Mouse (Mus musculus) spleen, adult 12 weeks (tissue): ENCODE measurements around the gene Angptl8.
"Not testable (repeated sequence)": the region's sequence is repeated elsewhere in the genome, so short reads cannot be mapped to it uniquely, and the experiment has no call there.

Source experiments
- DNase-seq: peaks from one replicate; pipeline ENCODE4 v3.0.0; 2022; ENCODE audit warnings: low spot score

Gene Angptl8

GRCm38 (mm10) chr9:21849691-21850677 lies 14.7 kb downstream of the Angptl8 start:
- DNase-seq, result no peak

- DNase-seq, result no peak
These were observed 15.8 kb downstream of the Angptl8 start for GRCm38 (mm10) chr9:21851084-21851483.

- peak; percentile 62 for DNase-seq
These were observed 17.1 kb downstream of the Angptl8 start, which contains the start of gene Dock6 for GRCm38 (mm10) chr9:21852128-21853091. TSS of gene Dock6 (minus strand) at chr9:21852635.

- no peak for DNase-seq
These were observed 18.7 kb downstream of the Angptl8 start for GRCm38 (mm10) chr9:21853961-21854360.

GRCm38 (mm10) chr9:21854894-21855293 lies 19.6 kb downstream of the Angptl8 start:
- DNase-seq, result no peak

- no peak for DNase-seq
These were observed 22.2 kb downstream of the Angptl8 start for GRCm38 (mm10) chr9:21857501-21857900.

- DNase-seq, result no peak
These were observed 22.8 kb downstream of the Angptl8 start for GRCm38 (mm10) chr9:21858084-21858483.

- DNase-seq, result no peak
These were observed 24.3 kb downstream of the Angptl8 start for GRCm38 (mm10) chr9:21859606-21860005.

- DNase-seq, result not testable (repeated sequence)
These were observed 25.0 kb downstream of the Angptl8 start for GRCm38 (mm10) chr9:21860349-21860748.

- DNase-seq, result no peak
These were observed 26.9 kb downstream of the Angptl8 start for GRCm38 (mm10) chr9:21862181-21862580.

- no peak for DNase-seq
These were observed 30.5 kb downstream of the Angptl8 start for GRCm38 (mm10) chr9:21865673-21866398.

GRCm38 (mm10) chr9:21866641-21867040 lies 31.3 kb downstream of the Angptl8 start:
- DNase-seq, result no peak

- DNase-seq, result no peak
These were observed 32.4 kb downstream of the Angptl8 start for GRCm38 (mm10) chr9:21867726-21868125.

- not testable (repeated sequence) for DNase-seq
These were observed 34.0 kb downstream of the Angptl8 start for GRCm38 (mm10) chr9:21869290-21869689.

GRCm38 (mm10) chr9:21870879-21871524 lies 35.7 kb downstream of the Angptl8 start:
- DNase-seq, result no peak

- DNase-seq, result no peak
These were observed 36.9 kb downstream of the Angptl8 start for GRCm38 (mm10) chr9:21872204-21872603.

- no peak for DNase-seq
These were observed 41.3 kb downstream of the Angptl8 start for GRCm38 (mm10) chr9:21876601-21877000.
